Mouse (Mus musculus) heart, embryonic 11.5 days (tissue): ENCODE data around the gene Kcnmb3. TPM values are rescaled to one million over a fixed set of nuclear protein-coding genes. Genes with fewer than 3 reads are reported as not detected.
A peak's percentile ranks its signal among the peaks of the same experiment; 100 is the strongest.

Experiments
- ATAC-seq: fragments of 200-750 bp; cut with Nextera tagmentation; replicated peaks from 2 replicates; pipeline ENCODE4 v1.8.0; 2017; ENCODE audit warnings: moderate library complexity; ENCODE audit not compliant: insufficient number of reproducible peaks, low FRiP score, low TSS enrichment
- H3K27ac ChIP-seq: fragments of 300-500 bp; sonication (generic); 2 replicates; pipeline ENCODE4 v1.5.1; 2014; ENCODE audit warnings: mild to moderate bottlenecking, low read depth, low read length
- H3K27me3 ChIP-seq: fragments of 300-500 bp; sonication (generic); 2 replicates; pipeline ENCODE4 v1.6.1; 2014; ENCODE audit warnings: mild to moderate bottlenecking, low read length, mixed read lengths; ENCODE audit not compliant: control insufficient read depth, insufficient read depth
- H3K36me3 ChIP-seq: fragments of 300-500 bp; sonication (generic); 2 replicates; pipeline ENCODE4 v1.6.1; 2014; ENCODE audit warnings: mild to moderate bottlenecking, low read length, moderate library complexity, mixed read lengths; ENCODE audit not compliant: control insufficient read depth, insufficient read depth
- H3K4me1 ChIP-seq: fragments of 300-500 bp; sonication (generic); 2 replicates; pipeline ENCODE4 v1.6.1; 2014; ENCODE audit warnings: low read length; ENCODE audit not compliant: control insufficient read depth, insufficient read depth
- H3K4me2 ChIP-seq: fragments of 300-500 bp; sonication (generic); 2 replicates; pipeline ENCODE4 v1.6.1; 2014; ENCODE audit warnings: mild to moderate bottlenecking, moderate library complexity
- H3K4me3 ChIP-seq: fragments of 300-500 bp; sonication (generic); 2 replicates; pipeline ENCODE4 v1.5.1; 2014; ENCODE audit warnings: low read depth, low read length
- H3K9ac ChIP-seq: fragments of 300-500 bp; sonication (generic); 2 replicates; pipeline ENCODE4 v1.6.1; 2014; ENCODE audit warnings: mild to moderate bottlenecking, low read depth, low read length, moderate library complexity
- H3K9me3 ChIP-seq: fragments of 300-500 bp; sonication (generic); replicated peaks from 2 replicates; pipeline ENCODE4 v1.6.1; 2016; ENCODE audit warnings: low read length; ENCODE audit not compliant: control insufficient read depth
- WGBS: fragments of 180-500 bp; shearing (Covaris S2); extraction: QIAGEN DNeasy Blood & Tissue Kit; methylation state at CpG from one replicate; pipeline ENCODE4 v1.1.7; 2014; ENCODE audit not compliant: insufficient replicate concordance; 5-methylcytosine and 5-hydroxymethylcytosine counted together
- polyA plus RNA-seq: library from polyadenylated mRNA; unstranded; fragments of >200 nt; fragmentation: Nextera tagmentation; extraction: Ambion mirVana; gene quantifications from 2 replicates; pipeline ENCODE4 v1.2.1, GENCODE M21; 2014

Gene Kcnmb3
- polyA plus RNA-seq, 1 experiment from 2014 or later = 0.09 TPM

GRCm38 (mm10) chr3:32459777-32460176 is 32.3 kb downstream of the Kcnmb3 start:
- 65% methylated on average over 4 of the region's 4 CpGs for WGBS
- no peak for ATAC-seq
- Histone ChIP-seq H3K4me1 (no peaks in the 10 kb centered on the region), H3K4me3 (no peak overlapping the region), H3K9ac (no peak overlapping the region), H3K4me2 (no peak overlapping the region), H3K27me3 (no peaks in the 10 kb centered on the region), H3K9me3 (no peaks in the 10 kb centered on the region), H3K36me3 (peaks cover 16% of the 10 kb centered on the region), H3K27ac (no peak overlapping the region)

- H3K36me3 ChIP-seq = peaks cover 10% of the 10 kb centered on the region
Measured at GRCm38 (mm10) chr3:32454329-32455021, 37.6 kb downstream of the Kcnmb3 start.

GRCm38 (mm10) chr3:32441710-32442109 is 50.3 kb downstream of the Kcnmb3 start:
- Histone ChIP-seq H3K9me3 (0 out of 2 replicates have a peak, but pooled peaks cover 2% of the 10 kb centered on the region), H3K4me2 (no peak overlapping the region)
- no peak for ATAC-seq

More at GRCm38 (mm10) chr3:32454329-32455021, 37.6 kb downstream of the Kcnmb3 start:
- Histone ChIP-seq H3K4me3 (no peak overlapping the region), H3K9me3 (no peaks in the 10 kb centered on the region), H3K4me2 (no peak overlapping the region), H3K27me3 (no peaks in the 10 kb centered on the region), H3K9ac (no peak overlapping the region), H3K4me1 (no peaks in the 10 kb centered on the region), H3K27ac (peak overlapping the region; percentile 46; the same call in 1 of the 2 replicates)
- WGBS = 66% methylated on average over 11 of the region's 11 CpGs
- no peak for ATAC-seq

GRCm38 (mm10) chr3:32438716-32439115 is 53.3 kb downstream of the Kcnmb3 start:
- Histone ChIP-seq H3K36me3 (peaks cover 26% of the 10 kb centered on the region), H3K27me3 (no peaks in the 10 kb centered on the region)

More at GRCm38 (mm10) chr3:32441710-32442109, 50.3 kb downstream of the Kcnmb3 start:
- peaks cover 32% of the 10 kb centered on the region for H3K36me3 ChIP-seq
- H3K27ac ChIP-seq = no peak overlapping the region
- H3K4me1 ChIP-seq = no peaks in the 10 kb centered on the region
- no peaks in the 10 kb centered on the region for H3K27me3 ChIP-seq
- no peak overlapping the region for H3K4me3 ChIP-seq
- no peak overlapping the region for H3K9ac ChIP-seq

GRCm38 (mm10) chr3:32437820-32438219 is 54.2 kb downstream of the Kcnmb3 start:
- no peaks in the 10 kb centered on the region; the same call in 1 of the 2 replicates for H3K4me1 ChIP-seq
- H3K9me3 ChIP-seq = 0 out of 2 replicates have a peak, but pooled peaks cover 2% of the 10 kb centered on the region
- no peak overlapping the region for H3K27ac ChIP-seq
- H3K27me3 ChIP-seq = no peaks in the 10 kb centered on the region
- 91% methylated on average over 6 of the region's 6 CpGs for WGBS
- H3K4me3 ChIP-seq = no peak overlapping the region
- no peak for ATAC-seq
- H3K36me3 ChIP-seq = peaks cover 23% of the 10 kb centered on the region
- no peak overlapping the region for H3K9ac ChIP-seq
- H3K4me2 ChIP-seq = no peak overlapping the region

More at GRCm38 (mm10) chr3:32438716-32439115, 53.3 kb downstream of the Kcnmb3 start:
- Histone ChIP-seq H3K9me3 (0 out of 2 replicates have a peak, but pooled peaks cover 2% of the 10 kb centered on the region), H3K4me2 (no peak overlapping the region), H3K4me1 (no peaks in the 10 kb centered on the region; the same call in 1 of the 2 replicates), H3K9ac (no peak overlapping the region), H3K4me3 (no peak overlapping the region), H3K27ac (no peak overlapping the region)
- no peak for ATAC-seq
- WGBS = 84% methylated on average over 4 of the region's 4 CpGs

- H3K36me3 ChIP-seq = peaks cover 23% of the 10 kb centered on the region
- H3K4me3 ChIP-seq = no peak overlapping the region
- WGBS = 59% methylated on average over 6 of the region's 6 CpGs
- no peak overlapping the region for H3K27ac ChIP-seq
- no peaks in the 10 kb centered on the region for H3K27me3 ChIP-seq
- 0 out of 2 replicates have a peak, but pooled peaks cover 2% of the 10 kb centered on the region for H3K9me3 ChIP-seq
- no peaks in the 10 kb centered on the region; the same call in 1 of the 2 replicates for H3K4me1 ChIP-seq
- H3K4me2 ChIP-seq = no peak overlapping the region
- ATAC-seq = no peak
- no peak overlapping the region for H3K9ac ChIP-seq
Measured at GRCm38 (mm10) chr3:32437297-32437696, 54.7 kb downstream of the Kcnmb3 start.

- no peak for ATAC-seq
Measured at GRCm38 (mm10) chr3:32436101-32436500, 55.9 kb downstream of the Kcnmb3 start.

GRCm38 (mm10) chr3:32434016-32434415 is 58.0 kb downstream of the Kcnmb3 start:
- Histone ChIP-seq H3K27ac (no peak overlapping the region), H3K27me3 (no peaks in the 10 kb centered on the region), H3K4me1 (peaks cover 4% of the 10 kb centered on the region; the same call in 1 of the 2 replicates), H3K9ac (no peak overlapping the region), H3K4me3 (no peak overlapping the region), H3K4me2 (no peak overlapping the region), H3K9me3 (no peaks in the 10 kb centered on the region), H3K36me3 (peaks cover 3% of the 10 kb centered on the region; the same call in 1 of the 2 replicates)
- WGBS = 69% methylated on average over 2 of the region's 2 CpGs
- no peak for ATAC-seq

More at GRCm38 (mm10) chr3:32436101-32436500, 55.9 kb downstream of the Kcnmb3 start:
- Histone ChIP-seq H3K27me3 (no peaks in the 10 kb centered on the region), H3K9ac (no peak overlapping the region), H3K9me3 (no peaks in the 10 kb centered on the region), H3K36me3 (peaks cover 17% of the 10 kb centered on the region), H3K27ac (no peak overlapping the region), H3K4me1 (no peaks in the 10 kb centered on the region; the same call in 1 of the 2 replicates), H3K4me3 (no peak overlapping the region), H3K4me2 (no peak overlapping the region)
- WGBS = 82% methylated on average over 11 of the region's 11 CpGs
